Mouse (Mus musculus): ENCODE measurements around the gene Tctex1d1. TPM values are rescaled to one million over a fixed set of nuclear protein-coding genes. Genes with fewer than 3 reads are reported as not detected.

Tctex1d1 gene
- polyA plus RNA-seq, 1 experiment: 1.7 TPM

- DNase-seq (ENCODE audit: low read depth): no peak
- TF ChIP-seq POLR2A (IDR thresholded peaks at IDR 0.05; ENCODE audit: borderline replicate concordance, extremely low read depth, insufficient read depth, insufficient read length, poor library complexity, severe bottlenecking): no peak
- TF ChIP-seq CTCF (IDR thresholded peaks at IDR 0.05; ENCODE audit: borderline replicate concordance, extremely low read depth, insufficient read depth, insufficient read length): no peak
These were observed 11.0 kb downstream of the Tctex1d1 start for GRCm38 (mm10) chr4:102989391-102989790.

GRCm38 (mm10) chr4:102990016-102990415, 11.6 kb downstream of the Tctex1d1 start:
- DNase-seq (ENCODE audit: low read depth): no peak
- no peak for TF ChIP-seq POLR2A (IDR thresholded peaks at IDR 0.05; ENCODE audit: borderline replicate concordance, extremely low read depth, insufficient read depth, insufficient read length, poor library complexity, severe bottlenecking)
- TF ChIP-seq CTCF (IDR thresholded peaks at IDR 0.05; ENCODE audit: borderline replicate concordance, extremely low read depth, insufficient read depth, insufficient read length): no peak

- TF ChIP-seq POLR2A (IDR thresholded peaks at IDR 0.05; ENCODE audit: borderline replicate concordance, extremely low read depth, insufficient read depth, insufficient read length, poor library complexity, severe bottlenecking): no peak
- no peak for TF ChIP-seq CTCF (IDR thresholded peaks at IDR 0.05; ENCODE audit: borderline replicate concordance, extremely low read depth, insufficient read depth, insufficient read length)
- no peak for DNase-seq (ENCODE audit: low read depth)
These were observed 12.4 kb downstream of the Tctex1d1 start for GRCm38 (mm10) chr4:102990595-102991340.

GRCm38 (mm10) chr4:102991685-102992084, 13.3 kb downstream of the Tctex1d1 start:
- DNase-seq (ENCODE audit: low read depth): no peak
- TF ChIP-seq POLR2A (IDR thresholded peaks at IDR 0.05; ENCODE audit: borderline replicate concordance, extremely low read depth, insufficient read depth, insufficient read length, poor library complexity, severe bottlenecking) (no peak), CTCF (IDR thresholded peaks at IDR 0.05; ENCODE audit: borderline replicate concordance, extremely low read depth, insufficient read depth, insufficient read length) (no peak)

GRCm38 (mm10) chr4:103004681-103005080, 26.3 kb downstream of the Tctex1d1 start:
- TF ChIP-seq POLR2A (IDR thresholded peaks at IDR 0.05; ENCODE audit: borderline replicate concordance, extremely low read depth, insufficient read depth, insufficient read length, poor library complexity, severe bottlenecking) (no peak), CTCF (IDR thresholded peaks at IDR 0.05; ENCODE audit: borderline replicate concordance, extremely low read depth, insufficient read depth, insufficient read length) (no peak)
- DNase-seq (ENCODE audit: low read depth): peak; percentile 55

- DNase-seq (ENCODE audit: low read depth): no peak
- TF ChIP-seq POLR2A (IDR thresholded peaks at IDR 0.05; ENCODE audit: borderline replicate concordance, extremely low read depth, insufficient read depth, insufficient read length, poor library complexity, severe bottlenecking) (no peak), CTCF (IDR thresholded peaks at IDR 0.05; ENCODE audit: borderline replicate concordance, extremely low read depth, insufficient read depth, insufficient read length) (no peak)
These were observed 27.0 kb downstream of the Tctex1d1 start for GRCm38 (mm10) chr4:103005190-103005945.

- DNase-seq (ENCODE audit: low read depth): no peak
These were observed 27.9 kb downstream of the Tctex1d1 start for GRCm38 (mm10) chr4:103006266-103006665.

GRCm38 (mm10) chr4:103006943-103007418, 28.6 kb downstream of the Tctex1d1 start:
- DNase-seq (ENCODE audit: low read depth): peak; percentile 85
- no peak for TF ChIP-seq CTCF (IDR thresholded peaks at IDR 0.05; ENCODE audit: borderline replicate concordance, extremely low read depth, insufficient read depth, insufficient read length)
- TF ChIP-seq POLR2A (IDR thresholded peaks at IDR 0.05; ENCODE audit: borderline replicate concordance, extremely low read depth, insufficient read depth, insufficient read length, poor library complexity, severe bottlenecking): no peak

More at GRCm38 (mm10) chr4:103006266-103006665, 27.9 kb downstream of the Tctex1d1 start:
- no peak for TF ChIP-seq POLR2A (IDR thresholded peaks at IDR 0.05; ENCODE audit: borderline replicate concordance, extremely low read depth, insufficient read depth, insufficient read length, poor library complexity, severe bottlenecking)
- TF ChIP-seq CTCF (IDR thresholded peaks at IDR 0.05; ENCODE audit: borderline replicate concordance, extremely low read depth, insufficient read depth, insufficient read length): no peak

- no peak for TF ChIP-seq CTCF (IDR thresholded peaks at IDR 0.05; ENCODE audit: borderline replicate concordance, extremely low read depth, insufficient read depth, insufficient read length)
- no peak for TF ChIP-seq POLR2A (IDR thresholded peaks at IDR 0.05; ENCODE audit: borderline replicate concordance, extremely low read depth, insufficient read depth, insufficient read length, poor library complexity, severe bottlenecking)
- DNase-seq (ENCODE audit: low read depth): no peak
These were observed 32.3 kb downstream of the Tctex1d1 start for GRCm38 (mm10) chr4:103010734-103011133.

GRCm38 (mm10) chr4:103011823-103012222, 33.4 kb downstream of the Tctex1d1 start:
- peak; percentile 82 for DNase-seq (ENCODE audit: low read depth)
- TF ChIP-seq CTCF (IDR thresholded peaks at IDR 0.05; ENCODE audit: borderline replicate concordance, extremely low read depth, insufficient read depth, insufficient read length): no peak
- no peak for TF ChIP-seq POLR2A (IDR thresholded peaks at IDR 0.05; ENCODE audit: borderline replicate concordance, extremely low read depth, insufficient read depth, insufficient read length, poor library complexity, severe bottlenecking)

GRCm38 (mm10) chr4:103013490-103013889, 35.1 kb downstream of the Tctex1d1 start:
- DNase-seq (ENCODE audit: low read depth): peak; percentile 46
- no peak for TF ChIP-seq POLR2A (IDR thresholded peaks at IDR 0.05; ENCODE audit: borderline replicate concordance, extremely low read depth, insufficient read depth, insufficient read length, poor library complexity, severe bottlenecking)
- no peak for TF ChIP-seq CTCF (IDR thresholded peaks at IDR 0.05; ENCODE audit: borderline replicate concordance, extremely low read depth, insufficient read depth, insufficient read length)
